18 mouse cellular contexts compared by ENCODE assay signal in the genomic region with DNA sequence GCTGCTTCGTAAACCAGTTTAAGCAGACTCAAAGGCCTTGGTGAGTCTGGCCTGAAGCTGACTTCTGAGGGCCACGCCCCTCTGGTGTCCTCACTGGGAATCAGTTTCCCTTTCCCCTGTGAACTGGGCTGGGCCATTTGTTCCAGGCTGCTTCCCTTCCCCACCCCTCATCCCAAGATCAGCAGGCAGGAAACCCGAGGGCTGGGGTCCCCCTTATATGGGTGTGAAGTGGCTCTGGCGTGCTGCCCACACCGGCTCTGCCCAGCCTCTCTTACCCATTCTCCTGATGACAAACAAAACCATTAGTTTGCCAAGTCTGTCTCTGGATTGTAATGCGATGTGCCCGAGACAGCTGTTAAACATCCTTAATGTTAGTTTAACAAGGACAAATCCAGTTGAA.
DNase-seq lines count a peak whose midpoint lies in the region; ATAC-seq and TF ChIP-seq lines count a peak whose summit lies in the region.
"Had no signal": no experiment of that assay in that cellular context is flagged by ENCODE, and none has a peak within 500 bp of the region (broad histone marks: within the 10 kb centered on the region; RNA-seq: fewer than 3 reads in every experiment).

No protein-coding gene starts in this region.

- no peak overlapping the region for H3K4me2 ChIP-seq in intestine, embryonic 14.5 days (ENCODE audit: low read length)
- no peak overlapping the region for H3K4me2 ChIP-seq in intestine, postnatal 0 days (replicated peaks; ENCODE audit: low read depth)
- no peak overlapping the region for H3K4me2 ChIP-seq in neural tube, embryonic 12.5 days (replicated peaks)
- H3K4me2 ChIP-seq: heart, embryonic 12.5 days; hindbrain, embryonic 12.5 days; midbrain, embryonic 12.5 days had no signal

- no peaks in the 10 kb centered on the region for H3K27me3 ChIP-seq in intestine, embryonic 14.5 days (replicated peaks; ENCODE audit: control insufficient read depth, insufficient read depth, low read length)
- H3K27me3 ChIP-seq in intestine, postnatal 0 days (replicated peaks; ENCODE audit: control insufficient read depth, insufficient read depth, low read length): no peaks in the 10 kb centered on the region; the same call in 1 of the 2 replicates
- no peaks in the 10 kb centered on the region for H3K27me3 ChIP-seq in neural tube, embryonic 12.5 days (replicated peaks)
- H3K27me3 ChIP-seq: CH12.LX; heart, embryonic 12.5 days; hindbrain, embryonic 12.5 days; midbrain, embryonic 12.5 days had no signal

- DNase-seq in intestine, embryonic 14.5 days (ENCODE audit: low spot score): peak; percentile 64
- no peak for DNase-seq in neural tube, embryonic 10.5 days (ENCODE audit: extremely low spot score, low spot score)
- peak; percentile 10 for DNase-seq in lung, postnatal 36 days
- DNase-seq in left cerebral cortex, postnatal 36 days (ENCODE audit: low spot score in 2 of 2): no peak
- DNase-seq: cerebellum, adult 2 months; cerebellum, postnatal 36 days; heart, adult 11 months; heart, postnatal 14 days; kidney, adult 18-20 months; layer of hippocampus, postnatal 36 days had no signal

- no peak; the same call in 1 of the 2 replicates for ATAC-seq in intestine, embryonic 14.5 days (replicated peaks; ENCODE audit: low FRiP score, low TSS enrichment, low read depth)
- ATAC-seq in intestine, postnatal 0 days: no peak
- 0 out of 2 replicates have a peak, but pooled peaks have one; percentile 17 for ATAC-seq in neural tube, embryonic 12.5 days (ENCODE audit: low FRiP score, low read depth)
- ATAC-seq in CD4-positive, CD25-positive, alpha-beta regulatory T cell, adult 4 months: no peak

- intact Hi-C loops in left cerebral cortex, postnatal 36 days (cut with DNase I): no loop called here

- no peak for TF ChIP-seq CTCF in intestine, postnatal 0 days (IDR thresholded peaks at IDR 0.05; ENCODE audit: low read depth)

- WGBS in intestine, embryonic 14.5 days: 36% methylated on average over 7 of the region's 7 CpGs
- WGBS in intestine, postnatal 0 days: 48% methylated on average over 7 of the region's 7 CpGs
- 78% methylated on average over 7 of the region's 7 CpGs for WGBS in neural tube, embryonic 12.5 days

- no peaks in the 10 kb centered on the region for H3K36me3 ChIP-seq in intestine, embryonic 14.5 days (ENCODE audit: control insufficient read depth, insufficient read depth, low read length)
- H3K36me3 ChIP-seq in intestine, postnatal 0 days (ENCODE audit: control insufficient read depth, insufficient read depth): no peaks in the 10 kb centered on the region
- H3K36me3 ChIP-seq in neural tube, embryonic 12.5 days: 0 out of 2 replicates have a peak, but pooled peaks cover under 1% of the 10 kb centered on the region
- H3K36me3 ChIP-seq: hindbrain, embryonic 12.5 days; midbrain, embryonic 12.5 days had no signal

- H3K9ac ChIP-seq in intestine, embryonic 14.5 days (ENCODE audit: low read length): no peak overlapping the region
- no peak overlapping the region for H3K9ac ChIP-seq in intestine, postnatal 0 days (ENCODE audit: low read depth, low read length)
- H3K9ac ChIP-seq in neural tube, embryonic 12.5 days: no peak overlapping the region
- H3K9ac ChIP-seq: heart, embryonic 12.5 days; hindbrain, embryonic 12.5 days; liver, embryonic 14.5 days; midbrain, embryonic 12.5 days had no signal

- peak overlapping the region; percentile 67 for H3K27ac ChIP-seq in intestine, embryonic 14.5 days (ENCODE audit: low read depth)
- no peak overlapping the region for H3K27ac ChIP-seq in intestine, postnatal 0 days (ENCODE audit: low read depth, low read length)
- H3K27ac ChIP-seq in neural tube, embryonic 12.5 days: no peak overlapping the region
- H3K27ac ChIP-seq: hindbrain, embryonic 12.5 days; liver, embryonic 14.5 days; midbrain, embryonic 12.5 days had no signal

- H3K9me3 ChIP-seq in intestine, embryonic 14.5 days (ENCODE audit: control insufficient read depth, low read length): no peaks in the 10 kb centered on the region
- H3K9me3 ChIP-seq in intestine, postnatal 0 days (ENCODE audit: control insufficient read depth): no peaks in the 10 kb centered on the region
- H3K9me3 ChIP-seq in neural tube, embryonic 12.5 days: no peaks in the 10 kb centered on the region
- H3K9me3 ChIP-seq: heart, embryonic 12.5 days; hindbrain, embryonic 12.5 days; midbrain, embryonic 12.5 days had no signal

- H3K4me1 ChIP-seq in intestine, embryonic 14.5 days (replicated peaks; ENCODE audit: control insufficient read depth, insufficient read depth, low read length): 0 out of 2 replicates have a peak, but pooled peaks cover 7% of the 10 kb centered on the region
- H3K4me1 ChIP-seq in intestine, postnatal 0 days (replicated peaks; ENCODE audit: control insufficient read depth, insufficient read depth, low read length): no peaks in the 10 kb centered on the region
- H3K4me1 ChIP-seq in neural tube, embryonic 12.5 days: peaks cover 13% of the 10 kb centered on the region; the same call in 1 of the 2 replicates
- H3K4me1 ChIP-seq: hindbrain, embryonic 12.5 days; midbrain, embryonic 12.5 days had no signal

- no peak overlapping the region for H3K4me3 ChIP-seq in intestine, embryonic 14.5 days (ENCODE audit: low read depth, low read length)
- no peak overlapping the region for H3K4me3 ChIP-seq in intestine, postnatal 0 days (ENCODE audit: low read depth, low read length)
- H3K4me3 ChIP-seq in neural tube, embryonic 12.5 days: no peak overlapping the region
- H3K4me3 ChIP-seq: heart, embryonic 12.5 days; hindbrain, embryonic 12.5 days; midbrain, embryonic 12.5 days had no signal

Comparison
In these comparisons a context has a peak if more than half of its experiments do, and no peak if none do; other contexts are left out.
1. DNase-seq: peak in intestine, embryonic 14.5 days (single experiment) and lung, postnatal 36 days (single experiment); none in neural tube, embryonic 10.5 days (single experiment) and left cerebral cortex, postnatal 36 days (0 of 2).